Mouse (Mus musculus): ENCODE results near the gene Clstn2.

The Clstn2 gene

GRCm38 (mm10) chr9:97474896-97475295 is 558.1 kb downstream of the Clstn2 start:
- no peak for DNase-seq (ENCODE audit: low spot score in 2 of 2)

- no peak for DNase-seq (ENCODE audit: low spot score in 2 of 2)
Measured at GRCm38 (mm10) chr9:97471014-97471591, 561.9 kb downstream of the Clstn2 start.

GRCm38 (mm10) chr9:97460452-97460851 is 572.5 kb downstream of the Clstn2 start:
- DNase-seq (ENCODE audit: low spot score in 2 of 2) = no peak

GRCm38 (mm10) chr9:97459745-97460144 is 573.2 kb downstream of the Clstn2 start:
- no peak for DNase-seq (ENCODE audit: low spot score in 2 of 2)

GRCm38 (mm10) chr9:97449316-97450050 is 583.5 kb downstream of the Clstn2 start:
- peak in 1 of 2 experiments; percentile 35 for DNase-seq (ENCODE audit: low spot score in 2 of 2)

GRCm38 (mm10) chr9:97439872-97440636 is 592.9 kb downstream of the Clstn2 start:
- DNase-seq (ENCODE audit: low spot score in 2 of 2) = no peak

GRCm38 (mm10) chr9:97434666-97435065 is 598.3 kb downstream of the Clstn2 start:
- DNase-seq (ENCODE audit: low spot score in 2 of 2) = no peak

- no peak for DNase-seq (ENCODE audit: low spot score in 2 of 2)
Measured at GRCm38 (mm10) chr9:97429885-97430449, 603.0 kb downstream of the Clstn2 start.

GRCm38 (mm10) chr9:97428127-97428526 is 604.9 kb downstream of the Clstn2 start:
- DNase-seq (ENCODE audit: low spot score in 2 of 2) = no peak

- no peak for DNase-seq (ENCODE audit: low spot score in 2 of 2)
Measured at GRCm38 (mm10) chr9:97420896-97421295, 612.1 kb downstream of the Clstn2 start.

- DNase-seq (ENCODE audit: low spot score in 2 of 2) = no peak
Measured at GRCm38 (mm10) chr9:97414876-97415668, 617.9 kb downstream of the Clstn2 start.

GRCm38 (mm10) chr9:97408142-97408541 is 624.8 kb downstream of the Clstn2 start:
- no peak for DNase-seq (ENCODE audit: low spot score in 2 of 2)

Measured in urinary bladder, postnatal 36 days (tissue).